22 mouse cellular contexts compared by ENCODE assay signal in the genomic region with DNA sequence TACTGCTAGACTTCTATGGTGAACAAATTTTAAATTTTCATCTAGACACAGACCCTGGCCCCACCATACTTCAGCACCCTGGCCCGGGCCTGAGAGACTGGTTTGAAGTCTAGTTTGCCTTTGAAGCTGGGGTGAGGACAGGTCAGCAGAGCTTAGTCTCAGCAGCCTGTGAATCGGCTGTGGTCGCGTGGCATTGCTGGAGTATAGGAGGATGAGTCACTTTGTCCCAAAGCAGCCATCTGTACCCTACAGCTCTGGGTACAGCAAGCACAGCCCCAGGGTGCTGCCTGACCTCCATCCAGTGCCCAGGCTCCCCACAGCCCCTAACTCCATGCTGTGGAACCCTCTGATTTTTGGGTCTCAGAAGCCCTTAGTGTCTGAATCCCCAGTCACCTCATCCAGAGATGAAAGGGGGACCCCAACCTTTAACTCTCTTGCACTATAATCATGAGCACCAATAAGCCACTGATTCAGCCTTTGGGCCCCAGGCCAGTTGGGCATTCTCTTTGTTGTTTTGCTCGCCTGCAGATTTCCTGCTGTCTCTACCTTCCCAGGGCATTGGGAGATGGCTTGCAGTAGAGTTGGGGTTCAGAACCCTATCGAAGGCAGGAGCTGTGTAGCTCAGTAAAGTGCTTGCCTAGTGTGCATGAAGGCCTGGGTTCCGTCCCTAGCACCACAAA.
A peak's percentile ranks its signal among the peaks of the same experiment; 100 is the strongest.
DNase-seq lines count a peak whose midpoint lies in the region; ATAC-seq lines count a peak whose summit lies in the region.
"Had no signal": no experiment of that assay in that cellular context is flagged by ENCODE, and none has a peak within 500 bp of the region (broad histone marks: within the 10 kb centered on the region; RNA-seq: fewer than 3 reads in every experiment).

No protein-coding gene starts in this region.

- H3K4me3 ChIP-seq in forebrain, embryonic 15.5 days, result no peak overlapping the region
- H3K4me3 ChIP-seq: embryonic facial prominence, embryonic 15.5 days; hindbrain, embryonic 13.5 days; limb, embryonic 13.5 days; liver, embryonic 13.5 days; midbrain, embryonic 12.5 days; neural tube, embryonic 13.5 days had no signal

- DNase-seq in cerebellum, postnatal 25 days, result peak; percentile 49 to 64
- no peak for DNase-seq in cerebellum, adult 9-11 months
- peak; percentile 63 for DNase-seq in 3T3-L1 (ENCODE audit: low read depth, low spot score)
- DNase-seq in CD4-positive helper T cell, adult 2 months (ENCODE audit: low read depth, low spot score), result peak; percentile 14
- DNase-seq in induced T-regulatory cell, adult 2 months (ENCODE audit: low read depth), result peak; percentile 39
- DNase-seq in layer of hippocampus, postnatal 10 days (ENCODE audit: low spot score in 2 of 2), result no peak
- DNase-seq: adrenal gland, postnatal 10 days; cerebellum, postnatal 36 days; forebrain, postnatal 0 days; gastrocnemius, postnatal 36 days; heart, postnatal 10 days; kidney, postnatal 4 days; liver, embryonic 13.5 days; lung, embryonic 14.5 days; lung, postnatal 4 days; spleen, adult 18-20 months had no signal

- H3K9me3 ChIP-seq in forebrain, embryonic 15.5 days, result no peaks in the 10 kb centered on the region
- H3K9me3 ChIP-seq: embryonic facial prominence, embryonic 15.5 days; hindbrain, embryonic 13.5 days; limb, embryonic 13.5 days; liver, embryonic 13.5 days; midbrain, embryonic 12.5 days; neural tube, embryonic 13.5 days had no signal

- H3K27me3 ChIP-seq in forebrain, embryonic 15.5 days, result no peaks in the 10 kb centered on the region
- H3K27me3 ChIP-seq: embryonic facial prominence, embryonic 15.5 days; hindbrain, embryonic 13.5 days; limb, embryonic 13.5 days; liver, embryonic 13.5 days; midbrain, embryonic 12.5 days; neural tube, embryonic 13.5 days had no signal

- H3K27ac ChIP-seq in forebrain, embryonic 15.5 days (replicated peaks), result no peak overlapping the region
- H3K27ac ChIP-seq: embryonic facial prominence, embryonic 15.5 days; hindbrain, embryonic 13.5 days; liver, embryonic 13.5 days; midbrain, embryonic 12.5 days; neural tube, embryonic 13.5 days had no signal

- H3K4me2 ChIP-seq in forebrain, embryonic 15.5 days (replicated peaks), result no peak overlapping the region
- H3K4me2 ChIP-seq: embryonic facial prominence, embryonic 15.5 days; hindbrain, embryonic 13.5 days; limb, embryonic 13.5 days; liver, embryonic 13.5 days; lung, embryonic 14.5 days; midbrain, embryonic 12.5 days; neural tube, embryonic 13.5 days had no signal

- no peaks in the 10 kb centered on the region for H3K36me3 ChIP-seq in forebrain, embryonic 15.5 days
- H3K36me3 ChIP-seq: hindbrain, embryonic 13.5 days; midbrain, embryonic 12.5 days; neural tube, embryonic 13.5 days had no signal

- H3K4me1 ChIP-seq in forebrain, embryonic 15.5 days, result peaks cover 31% of the 10 kb centered on the region

- no peak overlapping the region for H3K9ac ChIP-seq in forebrain, embryonic 15.5 days (replicated peaks)
- H3K9ac ChIP-seq: embryonic facial prominence, embryonic 15.5 days; forebrain, postnatal 0 days; hindbrain, embryonic 13.5 days; limb, embryonic 13.5 days; liver, embryonic 13.5 days; lung, embryonic 14.5 days; midbrain, embryonic 12.5 days; neural tube, embryonic 13.5 days had no signal

- no peak for ATAC-seq in forebrain, embryonic 15.5 days (replicated peaks)
- ATAC-seq: forebrain, postnatal 0 days had no signal

- WGBS in forebrain, embryonic 15.5 days, result 81% methylated on average over 7 of the region's 7 CpGs

Comparison
In these comparisons a context has a peak if more than half of its experiments do, and no peak if none do; other contexts are left out.
1. DNase-seq: peak in cerebellum, postnatal 25 days (2 of 2), 3T3-L1 (single experiment), CD4-positive helper T cell, adult 2 months (single experiment) and induced T-regulatory cell, adult 2 months (single experiment); none in cerebellum, adult 9-11 months (single experiment) and layer of hippocampus, postnatal 10 days (0 of 2).